Mouse (Mus musculus) bone marrow, adult 2 months (tissue): ENCODE data around the gene Afap1.

ENCODE experiments used
- CTCF ChIP-seq: fragments of 200-500 bp; IDR thresholded peaks from 2 replicates; pipeline ENCODE4 v1.5.1; 2011; ENCODE audit warnings: low read length, control low read depth; ENCODE audit not compliant: control insufficient read depth, insufficient read depth
- POLR2A ChIP-seq: fragments of 200-500 bp; IDR thresholded peaks from 2 replicates; pipeline ENCODE4 v1.6.1; 2011; ENCODE audit warnings: low read depth, mild to moderate bottlenecking, control low read depth, low read length, borderline replicate concordance; ENCODE audit not compliant: control insufficient read depth

- TF ChIP-seq CTCF, result peak; percentile 10; the same call in 1 of the 2 replicates
- no peak for TF ChIP-seq POLR2A
Observed at GRCm38 (mm10) chr5:35884262-35884661, 8.9 kb upstream of the Afap1 start.
